Mouse (Mus musculus) ES-Bruce4 (cell line): ENCODE data around the gene Olfr1411.

ENCODE experiments used
- CTCF ChIP-seq: IDR thresholded peaks from one replicate; pipeline ENCODE4 v1.8.1; 2011; ENCODE audit warnings: low read depth, low read length
- EP300 ChIP-seq: IDR thresholded peaks from 2 replicates; pipeline ENCODE4 v1.6.1; 2011; ENCODE audit warnings: low read depth, low read length; ENCODE audit not compliant: insufficient read depth

- no peak for TF ChIP-seq CTCF
- no peak for TF ChIP-seq EP300
Observed at GRCm38 (mm10) chr1:92632196-92632595, 38.0 kb downstream of the Olfr1411 start.
